Mouse (Mus musculus) kidney, adult 2 months (tissue): ENCODE measurements around the gene Pxdn.

Experiments
- CTCF ChIP-seq: fragments of 200-500 bp; conservative IDR thresholded peaks from 2 replicates; pipeline ENCODE4 v1.5.1; 2011; ENCODE audit warnings: low read depth, mild to moderate bottlenecking, control low read depth, low read length, moderate library complexity, mixed read lengths; ENCODE audit not compliant: insufficient read depth, insufficient read length
- POLR2A ChIP-seq: fragments of 200-500 bp; IDR thresholded peaks from one replicate; pipeline ENCODE4 v1.6.1; 2011; ENCODE audit warnings: low read depth, low read length, control low read depth

DNA sequence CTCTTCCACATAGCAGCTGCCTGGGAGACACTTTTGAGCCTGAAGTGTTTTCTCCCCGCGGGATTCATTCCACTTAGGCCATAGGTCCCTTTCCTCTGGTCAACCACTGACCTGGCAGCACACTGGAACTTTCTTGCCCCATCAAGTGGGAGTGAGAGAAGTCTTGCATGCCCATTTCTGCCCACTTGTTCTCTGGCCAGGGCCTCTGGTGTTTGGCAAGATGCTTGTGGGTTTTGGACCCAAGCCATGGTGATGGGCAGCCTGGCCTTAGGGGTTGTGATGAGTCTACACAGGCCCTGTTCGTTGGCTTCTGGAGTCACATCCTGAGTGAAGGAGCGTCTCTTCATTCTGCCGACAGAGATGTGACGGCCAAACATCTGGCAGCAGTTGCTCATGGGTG is 47.7 kb downstream of the Pxdn start:
- TF ChIP-seq CTCF: no peak
- no peak for TF ChIP-seq POLR2A
